Mouse (Mus musculus) limb, embryonic 10.5 days (tissue): ENCODE results near the gene Clspn. TPM values are rescaled to one million over a fixed set of nuclear protein-coding genes. Genes with fewer than 3 reads are reported as not detected.

Source experiments
- DNase-seq: peaks from one replicate; pipeline ENCODE4 v3.0.0-alpha.2; 2017; ENCODE audit warnings: low spot score
- H3K27ac ChIP-seq: fragments of 300-500 bp; sonication (generic); 2 replicates; pipeline ENCODE4 v1.5.1; 2016; ENCODE audit warnings: mild to moderate bottlenecking
- H3K27me3 ChIP-seq: fragments of 300-500 bp; sonication (generic); 2 replicates; pipeline ENCODE4 v1.6.1; 2016; ENCODE audit warnings: low read depth, mild to moderate bottlenecking; ENCODE audit not compliant: poor library complexity, severe bottlenecking
- H3K36me3 ChIP-seq: fragments of 300-500 bp; sonication (generic); 2 replicates; pipeline ENCODE4 v1.6.1; 2016; ENCODE audit warnings: mild to moderate bottlenecking, moderate library complexity
- H3K4me1 ChIP-seq: fragments of 300-500 bp; sonication (generic); 2 replicates; pipeline ENCODE4 v1.6.1; 2016
- H3K4me3 ChIP-seq: fragments of 300-500 bp; sonication (generic); 2 replicates; pipeline ENCODE4 v1.5.1; 2016; ENCODE audit warnings: mild to moderate bottlenecking, moderate library complexity
- H3K9me3 ChIP-seq: fragments of 300-500 bp; sonication (generic); replicated peaks from 2 replicates; pipeline ENCODE4 v1.6.1; 2016; ENCODE audit warnings: mild to moderate bottlenecking
- WGBS: fragments of 180-500 bp; shearing (Covaris S2); methylation state at CpG from one replicate; pipeline ENCODE4 v1.1.7; 2016; 5-methylcytosine and 5-hydroxymethylcytosine counted together
- microRNA-seq: library from miRNA; unstranded; fragments of <30 nt; microRNA quantifications from one replicate; pipeline ENCODE4, GENCODE M21; 2017
- polyA plus RNA-seq: library from polyadenylated mRNA; unstranded; fragments of >200 nt; fragmentation: Nextera tagmentation; extraction: Ambion mirVana; gene quantifications from 2 replicates; pipeline ENCODE4 v1.2.1, GENCODE M21; 2016

The Clspn gene
- polyA plus RNA-seq, 1 experiment from 2014 or later: 56.1 TPM

GRCm38 (mm10) chr4:126620349-126620874, 63.7 kb downstream of the Clspn start:
- H3K4me3 ChIP-seq: peak overlapping the region; percentile 46
- WGBS: 32% methylated on average over 13 of the region's 13 CpGs
- peaks cover 42% of the 10 kb centered on the region for H3K27me3 ChIP-seq
- no peaks in the 10 kb centered on the region for H3K9me3 ChIP-seq
- H3K27ac ChIP-seq: peak overlapping the region; percentile 86
- DNase-seq: peak; percentile 35
- peaks cover 19% of the 10 kb centered on the region for H3K4me1 ChIP-seq
- no peaks in the 10 kb centered on the region for H3K36me3 ChIP-seq

GRCm38 (mm10) chr4:126627021-126627681, 70.4 kb downstream of the Clspn start:
- peaks cover 9% of the 10 kb centered on the region for H3K27me3 ChIP-seq
- WGBS: 4% methylated on average over 23 of the region's 23 CpGs

GRCm38 (mm10) chr4:126631922-126632321, 75.2 kb downstream of the Clspn start:
- no peaks in the 10 kb centered on the region for H3K9me3 ChIP-seq
- 61% methylated on average over 2 of the region's 2 CpGs for WGBS
- no peak overlapping the region for H3K27ac ChIP-seq
- peaks cover 22% of the 10 kb centered on the region for H3K27me3 ChIP-seq
- H3K36me3 ChIP-seq: no peaks in the 10 kb centered on the region
- no peak for DNase-seq
- H3K4me3 ChIP-seq: no peak overlapping the region
- peaks cover 15% of the 10 kb centered on the region for H3K4me1 ChIP-seq

More at GRCm38 (mm10) chr4:126627021-126627681, 70.4 kb downstream of the Clspn start:
- peak; percentile 51 for DNase-seq
- Histone ChIP-seq H3K27ac (peak overlapping the region; percentile 61; the same call in 1 of the 2 replicates), H3K4me3 (peak overlapping the region; percentile 39), H3K36me3 (no peaks in the 10 kb centered on the region), H3K9me3 (no peaks in the 10 kb centered on the region), H3K4me1 (peaks cover 19% of the 10 kb centered on the region)

- H3K9me3 ChIP-seq: no peaks in the 10 kb centered on the region
- DNase-seq: no peak
- peaks cover 25% of the 10 kb centered on the region for H3K27me3 ChIP-seq
- 68% methylated on average over 3 of the region's 3 CpGs for WGBS
- peaks cover 8% of the 10 kb centered on the region for H3K4me1 ChIP-seq
- no peaks in the 10 kb centered on the region for H3K36me3 ChIP-seq
- H3K4me3 ChIP-seq: no peak overlapping the region
- no peak overlapping the region for H3K27ac ChIP-seq
Measured at GRCm38 (mm10) chr4:126632668-126633067, 75.9 kb downstream of the Clspn start.

GRCm38 (mm10) chr4:126636330-126636729, 79.6 kb downstream of the Clspn start:
- DNase-seq: no peak
- Histone ChIP-seq H3K4me3 (no peak overlapping the region), H3K36me3 (no peaks in the 10 kb centered on the region), H3K4me1 (peaks cover 7% of the 10 kb centered on the region; the same call in 1 of the 2 replicates), H3K9me3 (no peaks in the 10 kb centered on the region), H3K27me3 (peaks cover 25% of the 10 kb centered on the region), H3K27ac (no peak overlapping the region)
- 28% methylated on average over 11 of the region's 11 CpGs for WGBS

- Histone ChIP-seq H3K9me3 (no peaks in the 10 kb centered on the region), H3K27me3 (peaks cover 25% of the 10 kb centered on the region), H3K4me3 (no peak overlapping the region), H3K4me1 (peaks cover 7% of the 10 kb centered on the region; the same call in 1 of the 2 replicates), H3K27ac (no peak overlapping the region), H3K36me3 (no peaks in the 10 kb centered on the region)
- WGBS: 78% methylated on average over 4 of the region's 4 CpGs
- no peak for DNase-seq
Measured at GRCm38 (mm10) chr4:126637446-126637845, 80.7 kb downstream of the Clspn start.

- H3K27me3 ChIP-seq: peaks cover 25% of the 10 kb centered on the region
- 66% methylated on average over 7 of the region's 7 CpGs for WGBS
Measured at GRCm38 (mm10) chr4:126639339-126639738, 82.6 kb downstream of the Clspn start.

GRCm38 (mm10) chr4:126641901-126642300, 85.2 kb downstream of the Clspn start:
- WGBS: 39% methylated on average over 9 of the region's 9 CpGs
- no peaks in the 10 kb centered on the region for H3K9me3 ChIP-seq
- no peaks in the 10 kb centered on the region for H3K36me3 ChIP-seq
- peaks cover 7% of the 10 kb centered on the region for H3K27me3 ChIP-seq
- H3K4me1 ChIP-seq: no peaks in the 10 kb centered on the region
- H3K4me3 ChIP-seq: no peak overlapping the region
- no peak for DNase-seq
- no peak overlapping the region for H3K27ac ChIP-seq

More at GRCm38 (mm10) chr4:126639339-126639738, 82.6 kb downstream of the Clspn start:
- Histone ChIP-seq H3K9me3 (no peaks in the 10 kb centered on the region), H3K27ac (no peak overlapping the region), H3K36me3 (no peaks in the 10 kb centered on the region), H3K4me3 (no peak overlapping the region), H3K4me1 (peaks cover 7% of the 10 kb centered on the region; the same call in 1 of the 2 replicates)
- no peak for DNase-seq

Small RNA genes lying within 50 kb of the gene (microRNA-seq; reads per million reads assigned to microRNA genes)
- gene Mir7119: 1.5 reads per million

Other genes with a start within 250 kb of the Clspn start
- 95.1 and 97.5 TPM in 2 replicates for gene Adprhl2, start 235.2 kb upstream of the Clspn start, polyA plus RNA-seq
- 0.35 and 0.98 TPM in 2 replicates for gene Tekt2, start 231.2 kb upstream of the Clspn start, polyA plus RNA-seq
- gene Ago3, start 127.4 kb upstream of the Clspn start, polyA plus RNA-seq: 12.4 and 18.5 TPM in 2 replicates
- gene Ago1, start 88.4 kb upstream of the Clspn start, polyA plus RNA-seq: 4.8 and 5.9 TPM in 2 replicates
- gene Ago4, start 23.5 kb upstream of the Clspn start, polyA plus RNA-seq: 0.89 and 1.2 TPM in 2 replicates
- 1.3 and 1.8 TPM in 2 replicates for gene 5730409E04Rik, start 52.9 kb downstream of the Clspn start, polyA plus RNA-seq
- 593 TPM in 2 replicates for gene Psmb2, start 120.7 kb downstream of the Clspn start, polyA plus RNA-seq
- gene Tfap2e, start 179.3 kb downstream of the Clspn start, polyA plus RNA-seq: not detected in 2 replicates
- gene Ncdn, start 196.5 kb downstream of the Clspn start, polyA plus RNA-seq: 37.7 and 41.3 TPM in 2 replicates
- gene AU040320, start 196.6 kb downstream of the Clspn start, polyA plus RNA-seq: 18.7 and 19.8 TPM in 2 replicates